Mouse (Mus musculus) mouse embryonic stem cell (cell line): ENCODE results near the gene Xrra1.

Source experiments
- in situ Hi-C, 2 experiments: fragments of 300-500 bp; cut with MboI; formaldehyde crosslinking; loops; 1 replicate in 1 of 2; 3 replicates in 1 of 2; pipeline ENCODE4 v1.14.3; 2019 to 2020; ENCODE audit warnings: low sequenced_read_pairs in 2 of 2, low pct_unique_long_range_greater_than_20kb in 1 of 2, mixed read lengths in 1 of 2; ENCODE audit not compliant: unreplicated experiment in 1 of 2

Gene Xrra1

GRCm38 (mm10) chr7:99889175-99889880 is 30.4 kb downstream of the Xrra1 start:
- in situ Hi-C loops: no loop called here

- in situ Hi-C loops: no loop called here
Observed at GRCm38 (mm10) chr7:99890168-99890755, 31.3 kb downstream of the Xrra1 start.

GRCm38 (mm10) chr7:99891471-99891870 is 32.6 kb downstream of the Xrra1 start:
- in situ Hi-C loops: no loop called here

GRCm38 (mm10) chr7:99892351-99892750 is 33.4 kb downstream of the Xrra1 start:
- in situ Hi-C loops: no loop called here

GRCm38 (mm10) chr7:99893967-99894366 is 35.1 kb downstream of the Xrra1 start:
- in situ Hi-C loops: no loop called here

GRCm38 (mm10) chr7:99894478-99894877 is 35.6 kb downstream of the Xrra1 start:
- in situ Hi-C loops: no loop called here

- in situ Hi-C loops: no loop called here
Observed at GRCm38 (mm10) chr7:99896905-99897304, 38.0 kb downstream of the Xrra1 start.

- in situ Hi-C loops: no loop called here
Observed at GRCm38 (mm10) chr7:99902208-99902607, 43.3 kb downstream of the Xrra1 start.

- in situ Hi-C loops: no loop called here
Observed at GRCm38 (mm10) chr7:99902918-99903665, 44.2 kb downstream of the Xrra1 start.

GRCm38 (mm10) chr7:99904421-99905005 is 45.6 kb downstream of the Xrra1 start:
- in situ Hi-C loops: no loop called here

- in situ Hi-C loops: no loop called here
Observed at GRCm38 (mm10) chr7:99906346-99906745, 47.4 kb downstream of the Xrra1 start.

- in situ Hi-C loops: no loop called here
Observed at GRCm38 (mm10) chr7:99907463-99907862, 48.5 kb downstream of the Xrra1 start.

GRCm38 (mm10) chr7:99911038-99911437 is 52.1 kb downstream of the Xrra1 start:
- in situ Hi-C loops: no loop called here

GRCm38 (mm10) chr7:99914316-99914715 is 55.4 kb downstream of the Xrra1 start:
- in situ Hi-C loops: no loop called here

GRCm38 (mm10) chr7:99915511-99915910 is 56.6 kb downstream of the Xrra1 start:
- in situ Hi-C loops: no loop called here

GRCm38 (mm10) chr7:99916741-99917319 is 57.9 kb downstream of the Xrra1 start:
- in situ Hi-C loops: no loop called here

- in situ Hi-C loops: no loop called here
Observed at GRCm38 (mm10) chr7:99917320-99917844, 58.5 kb downstream of the Xrra1 start.

GRCm38 (mm10) chr7:99919164-99919563 is 60.2 kb downstream of the Xrra1 start:
- in situ Hi-C loops: no loop called here

- in situ Hi-C loops: no loop called here
Observed at GRCm38 (mm10) chr7:99919971-99920370, 61.1 kb downstream of the Xrra1 start.
